ENCODE assay signal across 7 mouse cellular contexts in the genomic region with DNA sequence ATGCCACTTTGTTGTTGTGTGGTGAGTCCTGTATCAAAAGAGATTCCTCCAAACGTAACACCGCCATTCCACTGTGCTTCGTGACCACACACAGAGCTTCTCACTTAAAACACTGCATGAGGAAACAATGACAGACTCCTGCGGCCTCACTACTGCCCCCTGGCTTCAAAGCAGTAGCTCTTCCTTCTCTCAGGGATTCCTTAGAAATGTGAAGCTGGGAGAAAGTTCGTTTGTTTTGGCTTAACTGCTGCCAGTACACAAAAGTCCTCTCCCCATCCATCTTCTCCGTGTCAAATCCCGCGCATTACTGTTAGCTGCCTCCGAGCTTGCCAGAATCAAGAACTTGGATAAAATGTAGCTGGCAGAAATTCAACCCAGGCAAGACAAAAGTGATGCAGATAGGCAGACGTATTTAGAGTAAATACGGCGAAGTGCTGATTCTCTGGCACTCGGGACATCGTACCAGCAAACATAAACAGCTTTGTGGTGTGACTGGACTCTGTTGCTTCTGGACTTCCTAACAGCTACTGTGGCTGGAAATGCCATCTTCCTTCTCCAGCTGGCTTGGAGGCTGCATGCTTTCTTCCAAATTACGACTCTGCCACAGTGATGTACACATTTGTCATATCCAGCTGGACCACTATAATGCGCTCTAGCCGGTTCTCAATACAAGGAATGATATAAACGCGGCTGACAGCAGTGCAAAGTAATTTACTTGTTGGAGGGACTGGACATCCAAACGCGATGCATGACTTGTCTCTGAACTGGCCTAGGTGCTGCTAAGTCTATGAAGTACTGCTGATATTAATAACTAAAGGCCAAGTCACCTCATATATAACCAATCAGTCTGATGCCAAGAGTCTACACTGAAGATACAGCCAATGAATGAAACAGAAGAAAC. TPM values are rescaled to one million over a fixed set of nuclear protein-coding genes. Genes with fewer than 3 reads are reported as not detected.
DNase-seq lines count a peak whose midpoint lies in the region; ATAC-seq and TF ChIP-seq lines count a peak whose summit lies in the region.

No protein-coding gene starts in this region.

- H3K4me2 ChIP-seq in heart, embryonic 12.5 days = peak overlapping the region; percentile 7; the same call in 1 of the 2 replicates
- H3K4me2 ChIP-seq in kidney, postnatal 0 days (ENCODE audit: low read length) = peak overlapping the region; percentile 41

- peak; percentile 45 for DNase-seq in urinary bladder, postnatal 25 days (ENCODE audit: low spot score)
- DNase-seq in urinary bladder, postnatal 10 days (ENCODE audit: low spot score) = no peak
- DNase-seq in kidney, postnatal 0 days (ENCODE audit: low spot score) = peak; percentile 92
- DNase-seq in spleen, postnatal 4 days (ENCODE audit: low spot score in 2 of 2) = peak; percentile 64 to 84

- peaks cover 9% of the 10 kb centered on the region for H3K4me1 ChIP-seq in bone marrow macrophage, adult 2 months (ENCODE audit: control insufficient read depth, insufficient read depth, low read length)
- H3K4me1 ChIP-seq in heart, embryonic 12.5 days (replicated peaks) = peaks cover 8% of the 10 kb centered on the region
- H3K4me1 ChIP-seq in kidney, postnatal 0 days (replicated peaks; ENCODE audit: insufficient read depth, low read length) = no peaks in the 10 kb centered on the region

- H3K9ac ChIP-seq in heart, embryonic 12.5 days = no peak overlapping the region
- H3K9ac ChIP-seq in kidney, postnatal 0 days (ENCODE audit: low read depth, low read length) = no peak overlapping the region

- no peaks in the 10 kb centered on the region for H3K36me3 ChIP-seq in heart, embryonic 12.5 days
- no peaks in the 10 kb centered on the region for H3K36me3 ChIP-seq in kidney, postnatal 0 days (ENCODE audit: insufficient read depth, low read length)

- H3K9me3 ChIP-seq in heart, embryonic 12.5 days (replicated peaks) = no peaks in the 10 kb centered on the region
- H3K9me3 ChIP-seq in kidney, postnatal 0 days (replicated peaks; ENCODE audit: low read length) = no peaks in the 10 kb centered on the region

- H3K4me3 ChIP-seq in bone marrow macrophage, adult 2 months (ENCODE audit: insufficient read depth, low read length) = no peak overlapping the region
- no peak overlapping the region for H3K4me3 ChIP-seq in heart, embryonic 12.5 days
- peak overlapping the region; percentile 26 for H3K4me3 ChIP-seq in kidney, postnatal 0 days (replicated peaks; ENCODE audit: low read depth, low read length)

- TF ChIP-seq POLR2A in bone marrow macrophage, adult 2 months (IDR thresholded peaks at IDR 0.05; ENCODE audit: borderline replicate concordance, low read depth, low read length) = no peak

- no peaks in the 10 kb centered on the region for H3K27me3 ChIP-seq in heart, embryonic 12.5 days (replicated peaks)
- H3K27me3 ChIP-seq in kidney, postnatal 0 days (ENCODE audit: insufficient read depth, low read length) = no peaks in the 10 kb centered on the region

- WGBS in heart, embryonic 12.5 days = 54% methylated on average over 21 of the region's 21 CpGs
- WGBS in kidney, postnatal 0 days = 44% methylated on average over 21 of the region's 21 CpGs

- peak; percentile 60 for TF ChIP-seq CTCF in bone marrow macrophage, adult 2 months (IDR thresholded peaks at IDR 0.05; ENCODE audit: low read depth, low read length)
- peak; percentile 81 for TF ChIP-seq CTCF in kidney, postnatal 0 days (IDR thresholded peaks at IDR 0.05; ENCODE audit: low read depth)

- H3K27ac ChIP-seq in bone marrow macrophage, adult 2 months (ENCODE audit: insufficient read depth, low read depth, low read length) = no peak overlapping the region
- no peak overlapping the region for H3K27ac ChIP-seq in heart, embryonic 12.5 days (ENCODE audit: poor library complexity, severe bottlenecking)
- H3K27ac ChIP-seq in kidney, postnatal 0 days = no peak overlapping the region

- ATAC-seq in heart, embryonic 12.5 days (ENCODE audit: insufficient number of reproducible peaks, low FRiP score) = no peak
- no peak for ATAC-seq in kidney, postnatal 0 days (replicated peaks; ENCODE audit: low FRiP score, low read depth)
- peak; percentile 74 for ATAC-seq in megakaryocyte progenitor cell, adult 5-6 weeks (replicated peaks; ENCODE audit: poor library complexity)

RNA-seq across cellular contexts. Expression of a gene that starts 2.4 kb away (rescaled TPM):
- polyA plus RNA-seq in bone marrow macrophage, adult 2 months (2012; ENCODE audit: insufficient read depth, insufficient read length, missing spikeins) = 36.5 and 38.4 TPM in 2 replicates
- 1.6 TPM in 2 replicates for polyA plus RNA-seq in heart, embryonic 12.5 days (2016; fragmentation: Nextera tagmentation; extraction: Ambion mirVana)
- 5.5 and 6.2 TPM in 2 replicates for polyA plus RNA-seq in kidney, postnatal 0 days (2015; fragmentation: Nextera tagmentation; extraction: Ambion mirVana)
- 13.0 and 16.8 TPM in 2 replicates for total RNA-seq in megakaryocyte progenitor cell, adult 5-6 weeks (2015)
- total RNA-seq in megakaryocyte progenitor cell, adult 5-6 weeks (2017) = 14.4 and 21.1 TPM in 2 replicates

RNA-seq across cellular contexts. Expression of a gene that starts 20.4 kb away (rescaled TPM):
- 7.3 and 9.0 TPM in 2 replicates for polyA plus RNA-seq in bone marrow macrophage, adult 2 months (2012; ENCODE audit: insufficient read depth, insufficient read length, missing spikeins)
- polyA plus RNA-seq in heart, embryonic 12.5 days (2016; fragmentation: Nextera tagmentation; extraction: Ambion mirVana) = 14.7 and 16.1 TPM in 2 replicates
- 16.5 and 19.3 TPM in 2 replicates for polyA plus RNA-seq in kidney, postnatal 0 days (2015; fragmentation: Nextera tagmentation; extraction: Ambion mirVana)
- 46.7 and 52.3 TPM in 2 replicates for total RNA-seq in megakaryocyte progenitor cell, adult 5-6 weeks (2015)
- total RNA-seq in megakaryocyte progenitor cell, adult 5-6 weeks (2017) = 17.3 and 28.6 TPM in 2 replicates
